Mouse (Mus musculus): ENCODE measurements around the gene Foxo1. TPM values are rescaled to one million over a fixed set of nuclear protein-coding genes. Genes with fewer than 3 reads are reported as not detected.

Foxo1 gene
- polyA plus RNA-seq, 1 experiment from 2014 or later: 4.8 TPM

DNA sequence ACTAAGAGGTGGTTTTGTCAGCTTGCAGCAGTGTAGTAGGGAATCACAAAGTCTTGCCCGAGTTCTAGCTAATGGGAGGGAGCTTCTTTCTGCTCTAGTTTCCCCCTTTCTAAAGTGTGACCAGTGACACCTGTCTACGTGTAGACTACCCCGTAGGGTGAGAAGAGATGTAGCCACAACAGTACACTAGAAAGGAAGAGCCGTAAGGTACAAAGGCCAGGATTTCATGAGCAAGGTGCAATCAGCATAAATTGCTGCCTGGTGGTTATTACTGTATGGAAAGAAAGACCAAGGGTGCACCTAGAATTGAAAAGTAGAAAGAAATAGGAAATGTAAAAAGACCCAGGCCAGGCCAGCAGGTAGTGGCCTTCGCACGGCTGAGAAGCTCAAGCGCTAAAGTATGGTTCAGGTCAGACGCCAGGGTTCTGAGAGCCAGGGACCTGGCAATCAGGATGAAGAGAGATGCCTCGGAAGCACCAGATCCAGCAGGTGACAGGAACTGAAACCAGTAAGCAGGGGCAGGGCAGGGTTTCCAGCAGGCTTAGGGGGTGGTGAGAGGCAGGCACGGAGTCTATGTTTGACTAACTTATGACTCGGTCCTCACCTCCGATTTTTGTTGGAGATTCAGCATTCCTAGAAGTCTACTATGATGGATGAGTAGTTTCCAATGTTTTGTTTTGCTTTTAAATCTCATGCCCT, 72.3 kb downstream of the Foxo1 start:
- H3K9me3 ChIP-seq: no peaks in the 10 kb centered on the region
- no peak for DNase-seq (ENCODE audit: low spot score)
- H3K27ac ChIP-seq: no peak overlapping the region
- WGBS: 85% methylated on average over 12 of the region's 12 CpGs
- H3K4me1 ChIP-seq: peaks cover 27% of the 10 kb centered on the region
- H3K36me3 ChIP-seq: peaks cover 6% of the 10 kb centered on the region
- no peaks in the 10 kb centered on the region for H3K27me3 ChIP-seq (ENCODE audit: insufficient read depth, poor library complexity, severe bottlenecking)
- H3K4me3 ChIP-seq: no peak overlapping the region

DNA sequence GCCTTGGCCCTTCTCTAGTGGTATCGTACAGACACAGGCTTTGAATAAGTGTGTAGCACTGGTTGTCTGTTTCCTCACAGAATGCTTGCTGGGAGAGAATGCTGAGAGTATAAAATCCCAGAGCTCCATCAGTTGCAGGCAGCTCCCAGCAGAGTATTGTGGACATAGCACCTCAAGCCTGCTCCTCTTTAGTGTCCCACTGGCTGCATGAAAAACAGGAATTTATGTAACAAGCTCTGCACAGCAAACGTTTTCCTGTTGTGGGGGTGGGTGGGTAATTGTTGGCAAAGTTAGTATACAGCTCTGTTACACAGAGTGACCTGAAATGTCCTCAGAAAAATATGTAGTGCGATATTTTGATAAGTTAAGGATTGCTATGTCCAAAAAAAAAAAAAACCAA, 74.1 kb downstream of the Foxo1 start:
- Histone ChIP-seq H3K4me1 (peaks cover 27% of the 10 kb centered on the region), H3K9me3 (no peaks in the 10 kb centered on the region), H3K27me3 (ENCODE audit: insufficient read depth, poor library complexity, severe bottlenecking) (no peaks in the 10 kb centered on the region), H3K27ac (no peak overlapping the region), H3K36me3 (peaks cover 14% of the 10 kb centered on the region), H3K4me3 (no peak overlapping the region)
- DNase-seq (ENCODE audit: low spot score): no peak
- WGBS: 65% methylated on average over 3 of the region's 3 CpGs

GRCm38 (mm10) chr3:52342801-52343200, 74.7 kb downstream of the Foxo1 start:
- Histone ChIP-seq H3K9me3 (no peaks in the 10 kb centered on the region), H3K27me3 (ENCODE audit: insufficient read depth, poor library complexity, severe bottlenecking) (no peaks in the 10 kb centered on the region), H3K27ac (no peak overlapping the region), H3K4me3 (no peak overlapping the region), H3K36me3 (peaks cover 14% of the 10 kb centered on the region), H3K4me1 (peaks cover 27% of the 10 kb centered on the region)
- 14% methylated on average over 3 of the region's 3 CpGs for WGBS
- DNase-seq (ENCODE audit: low spot score): no peak

GRCm38 (mm10) chr3:52343270-52344070, 75.3 kb downstream of the Foxo1 start:
- Histone ChIP-seq H3K9me3 (no peaks in the 10 kb centered on the region), H3K4me1 (peaks cover 33% of the 10 kb centered on the region), H3K27ac (no peak overlapping the region), H3K4me3 (no peak overlapping the region), H3K36me3 (peaks cover 14% of the 10 kb centered on the region), H3K27me3 (ENCODE audit: insufficient read depth, poor library complexity, severe bottlenecking) (no peaks in the 10 kb centered on the region)
- DNase-seq (ENCODE audit: low spot score): no peak
- 85% methylated on average over 6 of the region's 6 CpGs for WGBS

GRCm38 (mm10) chr3:52345881-52346280, 77.7 kb downstream of the Foxo1 start:
- Histone ChIP-seq H3K27me3 (ENCODE audit: insufficient read depth, poor library complexity, severe bottlenecking) (no peaks in the 10 kb centered on the region), H3K36me3 (peaks cover 14% of the 10 kb centered on the region), H3K9me3 (no peaks in the 10 kb centered on the region), H3K4me1 (peaks cover 28% of the 10 kb centered on the region), H3K27ac (no peak overlapping the region), H3K4me3 (no peak overlapping the region)
- WGBS: 94% methylated on average over 11 of the region's 11 CpGs
- no peak for DNase-seq (ENCODE audit: low spot score)

- 65% methylated on average over 4 of the region's 4 CpGs for WGBS
- DNase-seq (ENCODE audit: low spot score): no peak
- H3K4me1 ChIP-seq: peaks cover 22% of the 10 kb centered on the region
- no peak overlapping the region for H3K4me3 ChIP-seq
- H3K27ac ChIP-seq: no peak overlapping the region
- H3K36me3 ChIP-seq: peaks cover 14% of the 10 kb centered on the region
- H3K9me3 ChIP-seq: no peaks in the 10 kb centered on the region
- H3K27me3 ChIP-seq (ENCODE audit: insufficient read depth, poor library complexity, severe bottlenecking): no peaks in the 10 kb centered on the region
Measured at GRCm38 (mm10) chr3:52346986-52347710, 79.0 kb downstream of the Foxo1 start.

- H3K4me1 ChIP-seq: peaks cover 14% of the 10 kb centered on the region
- 63% methylated on average over 10 of the region's 10 CpGs for WGBS
Measured at GRCm38 (mm10) chr3:52347980-52348622, 80.0 kb downstream of the Foxo1 start.

GRCm38 (mm10) chr3:52350636-52351035, 82.5 kb downstream of the Foxo1 start:
- Histone ChIP-seq H3K27ac (no peak overlapping the region), H3K36me3 (peaks cover 6% of the 10 kb centered on the region), H3K27me3 (ENCODE audit: insufficient read depth, poor library complexity, severe bottlenecking) (no peaks in the 10 kb centered on the region), H3K4me1 (0 out of 2 replicates have a peak, but pooled peaks cover 5% of the 10 kb centered on the region), H3K9me3 (no peaks in the 10 kb centered on the region), H3K4me3 (no peak overlapping the region)
- WGBS: 81% methylated on average over 8 of the region's 8 CpGs
- DNase-seq (ENCODE audit: low spot score): peak; percentile 48

More at GRCm38 (mm10) chr3:52347980-52348622, 80.0 kb downstream of the Foxo1 start:
- H3K27me3 ChIP-seq (ENCODE audit: insufficient read depth, poor library complexity, severe bottlenecking): no peaks in the 10 kb centered on the region
- peaks cover 14% of the 10 kb centered on the region for H3K36me3 ChIP-seq
- no peak overlapping the region for H3K4me3 ChIP-seq
- DNase-seq (ENCODE audit: low spot score): no peak
- no peak overlapping the region for H3K27ac ChIP-seq
- H3K9me3 ChIP-seq: no peaks in the 10 kb centered on the region

DNA sequence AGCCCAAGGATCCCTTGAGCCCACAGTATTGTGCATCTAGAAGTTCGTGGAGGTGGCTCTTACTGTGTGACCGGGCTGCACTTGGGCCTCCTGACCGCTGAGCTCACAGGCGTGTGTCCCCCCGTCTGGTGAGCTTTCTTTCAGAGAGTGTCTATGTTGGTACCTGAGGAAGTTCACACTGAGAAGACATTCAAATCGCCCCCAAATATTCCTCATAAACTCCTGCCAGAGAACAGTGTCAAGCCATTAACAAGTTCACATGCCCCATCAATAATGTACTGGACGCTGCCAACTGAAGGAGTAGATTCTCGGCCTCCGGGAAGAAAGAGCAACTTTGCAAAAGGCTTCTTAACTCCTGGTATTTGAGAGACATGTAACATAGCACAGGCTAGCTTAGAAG, 83.8 kb downstream of the Foxo1 start:
- 0 out of 2 replicates have a peak, but pooled peaks cover 5% of the 10 kb centered on the region for H3K4me1 ChIP-seq
- peak; percentile 68 for DNase-seq (ENCODE audit: low spot score)
- H3K36me3 ChIP-seq: no peaks in the 10 kb centered on the region
- WGBS: 87% methylated on average over 9 of the region's 9 CpGs
- H3K27ac ChIP-seq: no peak overlapping the region
- no peak overlapping the region for H3K4me3 ChIP-seq
- H3K27me3 ChIP-seq (ENCODE audit: insufficient read depth, poor library complexity, severe bottlenecking): no peaks in the 10 kb centered on the region
- no peaks in the 10 kb centered on the region for H3K9me3 ChIP-seq

GRCm38 (mm10) chr3:52354203-52354602, 86.1 kb downstream of the Foxo1 start:
- 77% methylated on average over 7 of the region's 7 CpGs for WGBS
- peak; percentile 33 for DNase-seq (ENCODE audit: low spot score)
- no peaks in the 10 kb centered on the region for H3K9me3 ChIP-seq

DNA sequence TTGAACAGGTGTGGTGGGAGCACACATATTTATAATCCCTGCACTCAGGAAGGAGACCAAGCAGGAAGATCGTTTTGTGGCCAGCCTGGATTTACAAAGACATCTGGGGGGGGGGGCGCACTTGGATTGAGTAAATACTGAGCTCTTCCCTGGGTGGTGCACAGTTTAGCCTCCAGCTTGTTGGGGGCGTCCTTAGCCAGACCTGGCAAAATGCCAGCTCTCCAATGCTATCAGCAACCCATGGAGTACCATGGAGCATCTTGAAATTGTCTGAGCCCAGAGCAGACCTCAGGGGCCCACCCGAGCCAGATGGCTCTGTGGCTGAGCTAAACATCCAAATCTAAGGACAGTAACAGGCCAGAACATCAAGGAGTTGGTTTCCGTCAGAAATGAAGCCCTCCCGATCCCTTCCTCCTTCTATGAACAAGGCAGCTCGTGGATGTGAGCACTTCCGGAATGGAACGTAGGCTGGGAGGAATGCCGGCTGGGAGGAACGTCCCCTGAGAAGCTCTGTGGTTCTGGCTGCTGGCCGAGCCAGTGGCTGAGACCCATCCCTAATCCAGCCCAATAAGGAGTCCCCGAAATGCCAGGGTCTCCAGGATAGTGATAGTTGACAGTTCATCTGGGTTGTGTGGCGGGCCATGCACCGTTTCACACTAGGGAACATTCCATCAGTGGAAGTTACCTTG, 89.3 kb downstream of the Foxo1 start:
- H3K27ac ChIP-seq: no peak overlapping the region
- no peak overlapping the region for H3K4me3 ChIP-seq
- H3K27me3 ChIP-seq (ENCODE audit: insufficient read depth, poor library complexity, severe bottlenecking): no peaks in the 10 kb centered on the region
- no peaks in the 10 kb centered on the region for H3K36me3 ChIP-seq
- 77% methylated on average over 15 of the region's 15 CpGs for WGBS
- no peaks in the 10 kb centered on the region for H3K9me3 ChIP-seq
- peaks cover 4% of the 10 kb centered on the region; the same call in 1 of the 2 replicates for H3K4me1 ChIP-seq
- DNase-seq (ENCODE audit: low spot score): peak; percentile 56

More at GRCm38 (mm10) chr3:52354203-52354602, 86.1 kb downstream of the Foxo1 start:
- Histone ChIP-seq H3K36me3 (no peaks in the 10 kb centered on the region), H3K27ac (no peak overlapping the region), H3K4me3 (no peak overlapping the region), H3K27me3 (ENCODE audit: insufficient read depth, poor library complexity, severe bottlenecking) (no peaks in the 10 kb centered on the region), H3K4me1 (peaks cover 4% of the 10 kb centered on the region; the same call in 1 of the 2 replicates)

- Histone ChIP-seq H3K36me3 (no peaks in the 10 kb centered on the region), H3K4me3 (no peak overlapping the region), H3K27me3 (ENCODE audit: insufficient read depth, poor library complexity, severe bottlenecking) (no peaks in the 10 kb centered on the region), H3K27ac (no peak overlapping the region), H3K4me1 (no peaks in the 10 kb centered on the region), H3K9me3 (no peaks in the 10 kb centered on the region)
- no peak for DNase-seq (ENCODE audit: low spot score)
- WGBS: 84% methylated on average over 6 of the region's 6 CpGs
Measured at GRCm38 (mm10) chr3:52364576-52364975, 96.4 kb downstream of the Foxo1 start.
